Mouse (Mus musculus) embryonic facial prominence, embryonic 15.5 days (tissue): ENCODE results near the gene Card9. TPM values are rescaled to one million over a fixed set of nuclear protein-coding genes. Genes with fewer than 3 reads are reported as not detected.
A peak's percentile ranks its signal among the peaks of the same experiment; 100 is the strongest.

Experiments used
- ATAC-seq: fragments of 200-750 bp; cut with Nextera tagmentation; 2 replicates; pipeline ENCODE4 v1.8.0; 2017; ENCODE audit warnings: low read depth, moderate TSS enrichment; ENCODE audit not compliant: insufficient number of reproducible peaks, low FRiP score, low TSS enrichment
- H3K27ac ChIP-seq: fragments of 300-500 bp; sonication (generic); replicated peaks from 2 replicates; pipeline ENCODE4 v1.5.1; 2015; ENCODE audit warnings: mild to moderate bottlenecking, inconsistent platforms
- H3K27me3 ChIP-seq: fragments of 300-500 bp; sonication (generic); 2 replicates; pipeline ENCODE4 v1.6.1; 2015; ENCODE audit warnings: inconsistent platforms
- H3K36me3 ChIP-seq: fragments of 300-500 bp; sonication (generic); 2 replicates; pipeline ENCODE4 v1.6.1; 2015; ENCODE audit warnings: mild to moderate bottlenecking, inconsistent platforms
- H3K4me1 ChIP-seq: fragments of 300-500 bp; sonication (generic); 2 replicates; pipeline ENCODE4 v1.6.1; 2015; ENCODE audit warnings: inconsistent platforms
- H3K4me2 ChIP-seq: fragments of 300-500 bp; sonication (generic); replicated peaks from 2 replicates; pipeline ENCODE4 v1.6.1; 2015; ENCODE audit warnings: mild to moderate bottlenecking, inconsistent platforms
- H3K4me3 ChIP-seq: fragments of 300-500 bp; sonication (generic); replicated peaks from 2 replicates; pipeline ENCODE4 v1.5.1; 2015; ENCODE audit warnings: mild to moderate bottlenecking, inconsistent platforms
- H3K9ac ChIP-seq: fragments of 300-500 bp; sonication (generic); 2 replicates; pipeline ENCODE4 v1.6.1; 2015; ENCODE audit warnings: inconsistent platforms
- H3K9me3 ChIP-seq: fragments of 300-500 bp; sonication (generic); replicated peaks from 2 replicates; pipeline ENCODE4 v1.6.1; 2016; ENCODE audit warnings: inconsistent platforms
- WGBS: fragments of 180-500 bp; shearing (Covaris S2); methylation state at CpG from one replicate; pipeline ENCODE4 v1.1.7; 2015; 5-methylcytosine and 5-hydroxymethylcytosine counted together
- polyA plus RNA-seq: library from polyadenylated mRNA; unstranded; fragments of >200 nt; fragmentation: Nextera tagmentation; extraction: Ambion mirVana; gene quantifications from 2 replicates; pipeline ENCODE4 v1.2.1, GENCODE M21; 2015

Gene Card9
- polyA plus RNA-seq, 1 experiment from 2014 or later = 1.7 TPM

GRCm38 (mm10) chr2:26315925-26316311 is 44.8 kb downstream of the Card9 start:
- H3K4me1 ChIP-seq = peaks cover 72% of the 10 kb centered on the region
- under 1% methylated on average over 11 of the region's 11 CpGs for WGBS
- H3K9ac ChIP-seq = peak overlapping the region; percentile 94

GRCm38 (mm10) chr2:26315072-26315924 is 45.4 kb downstream of the Card9 start, which contains the start of gene Gpsm1:
Gene Gpsm1, plus strand, starts transcription at chr2:26315515.
- H3K27ac ChIP-seq = peak within 1 kb of the TSS; percentile 98
- peak; percentile 84 for ATAC-seq
- peak within 1 kb of the TSS; percentile 77 for H3K4me2 ChIP-seq
- no peaks in the 10 kb centered on the region for H3K36me3 ChIP-seq
- peak within 1 kb of the TSS; percentile 94 for H3K9ac ChIP-seq
- no peaks in the 10 kb centered on the region for H3K27me3 ChIP-seq
- H3K4me3 ChIP-seq = peak within 1 kb of the TSS; percentile 77
- H3K4me1 ChIP-seq = peaks cover 67% of the 10 kb centered on the region
- WGBS = 0% methylated on average over 64 of the region's 66 CpGs
- no peaks in the 10 kb centered on the region for H3K9me3 ChIP-seq

More at GRCm38 (mm10) chr2:26315925-26316311, 44.8 kb downstream of the Card9 start:
- no peaks in the 10 kb centered on the region for H3K36me3 ChIP-seq
- H3K9me3 ChIP-seq = no peaks in the 10 kb centered on the region
- H3K27me3 ChIP-seq = no peaks in the 10 kb centered on the region
- H3K4me2 ChIP-seq = peak overlapping the region; percentile 77
- H3K4me3 ChIP-seq = peak overlapping the region; percentile 77
- ATAC-seq = peak; percentile 1; the same call in 1 of the 2 replicates
- H3K27ac ChIP-seq = peak overlapping the region; percentile 98

GRCm38 (mm10) chr2:26314281-26315071 is 46.2 kb downstream of the Card9 start:
- Histone ChIP-seq H3K9ac (no peak overlapping the region), H3K4me1 (peaks cover 67% of the 10 kb centered on the region), H3K27ac (peak overlapping the region; percentile 98), H3K4me2 (peak overlapping the region; percentile 77), H3K4me3 (peak overlapping the region; percentile 77), H3K27me3 (no peaks in the 10 kb centered on the region), H3K36me3 (no peaks in the 10 kb centered on the region), H3K9me3 (no peaks in the 10 kb centered on the region)
- 23% methylated on average over 13 of the region's 13 CpGs for WGBS
- ATAC-seq = peak; percentile 48

GRCm38 (mm10) chr2:26313394-26313793 is 47.3 kb downstream of the Card9 start:
- no peak for ATAC-seq
- no peaks in the 10 kb centered on the region for H3K36me3 ChIP-seq
- peak overlapping the region; percentile 98; the same call in 1 of the 2 replicates for H3K27ac ChIP-seq
- H3K4me3 ChIP-seq = no peak overlapping the region
- no peak overlapping the region for H3K4me2 ChIP-seq
- H3K9ac ChIP-seq = no peak overlapping the region
- H3K4me1 ChIP-seq = peaks cover 64% of the 10 kb centered on the region
- WGBS = 85% methylated on average over 1 of the region's 1 CpGs
- H3K27me3 ChIP-seq = no peaks in the 10 kb centered on the region
- no peaks in the 10 kb centered on the region for H3K9me3 ChIP-seq

- no peak overlapping the region for H3K9ac ChIP-seq
- H3K4me3 ChIP-seq = no peak overlapping the region
- WGBS = 64% methylated on average over 2 of the region's 2 CpGs
- ATAC-seq = no peak
- no peaks in the 10 kb centered on the region for H3K9me3 ChIP-seq
- no peaks in the 10 kb centered on the region for H3K36me3 ChIP-seq
- no peak overlapping the region for H3K4me2 ChIP-seq
- H3K27me3 ChIP-seq = no peaks in the 10 kb centered on the region
- H3K4me1 ChIP-seq = peaks cover 58% of the 10 kb centered on the region
- H3K27ac ChIP-seq = no peak overlapping the region
Observed at GRCm38 (mm10) chr2:26312812-26313211, 47.9 kb downstream of the Card9 start.

GRCm38 (mm10) chr2:26311936-26312335 is 48.8 kb downstream of the Card9 start:
- H3K4me3 ChIP-seq = no peak overlapping the region
- H3K4me1 ChIP-seq = peaks cover 50% of the 10 kb centered on the region
- H3K9me3 ChIP-seq = no peaks in the 10 kb centered on the region
- no peaks in the 10 kb centered on the region for H3K27me3 ChIP-seq
- peak overlapping the region; percentile 7; the same call in 1 of the 2 replicates for H3K27ac ChIP-seq
- 57% methylated on average over 5 of the region's 5 CpGs for WGBS
- H3K36me3 ChIP-seq = no peaks in the 10 kb centered on the region
- H3K4me2 ChIP-seq = no peak overlapping the region
- ATAC-seq = no peak
- H3K9ac ChIP-seq = no peak overlapping the region

GRCm38 (mm10) chr2:26309739-26310138 is 51.0 kb downstream of the Card9 start:
- H3K9me3 ChIP-seq = no peaks in the 10 kb centered on the region
- peaks cover 33% of the 10 kb centered on the region for H3K4me1 ChIP-seq
- H3K4me3 ChIP-seq = no peak overlapping the region
- 4% methylated on average over 10 of the region's 10 CpGs for WGBS
- peak overlapping the region; percentile 3; the same call in 1 of the 2 replicates for H3K9ac ChIP-seq
- H3K27me3 ChIP-seq = no peaks in the 10 kb centered on the region
- no peaks in the 10 kb centered on the region for H3K36me3 ChIP-seq
- peak overlapping the region; percentile 92 for H3K27ac ChIP-seq
- ATAC-seq = peak; percentile 90
- H3K4me2 ChIP-seq = 0 out of 2 replicates have a peak overlapping the region, but pooled peaks have one; percentile 12

- no peaks in the 10 kb centered on the region for H3K36me3 ChIP-seq
- 85% methylated on average over 3 of the region's 3 CpGs for WGBS
- ATAC-seq = no peak
- H3K27me3 ChIP-seq = no peaks in the 10 kb centered on the region
- no peak overlapping the region for H3K9ac ChIP-seq
- H3K4me2 ChIP-seq = no peak overlapping the region
- H3K9me3 ChIP-seq = peaks cover 4% of the 10 kb centered on the region; the same call in 1 of the 2 replicates
- no peak overlapping the region for H3K4me3 ChIP-seq
- H3K4me1 ChIP-seq = peaks cover 19% of the 10 kb centered on the region
- H3K27ac ChIP-seq = no peak overlapping the region
Observed at GRCm38 (mm10) chr2:26306702-26307101, 54.0 kb downstream of the Card9 start.

- Histone ChIP-seq H3K9ac (no peak overlapping the region), H3K27me3 (no peaks in the 10 kb centered on the region), H3K36me3 (no peaks in the 10 kb centered on the region), H3K27ac (no peak overlapping the region), H3K4me2 (no peak overlapping the region), H3K9me3 (peaks cover 4% of the 10 kb centered on the region; the same call in 1 of the 2 replicates), H3K4me1 (peaks cover 19% of the 10 kb centered on the region), H3K4me3 (no peak overlapping the region)
- 59% methylated on average over 2 of the region's 2 CpGs for WGBS
- no peak for ATAC-seq
Observed at GRCm38 (mm10) chr2:26305555-26305954, 55.2 kb downstream of the Card9 start.

- ATAC-seq = no peak
- 67% methylated on average over 1 of the region's 1 CpGs for WGBS
- no peak overlapping the region for H3K4me2 ChIP-seq
Observed at GRCm38 (mm10) chr2:26304711-26305110, 56.0 kb downstream of the Card9 start.

More at GRCm38 (mm10) chr2:26304711-26305110, 56.0 kb downstream of the Card9 start:
- H3K4me3 ChIP-seq = no peak overlapping the region
- H3K27me3 ChIP-seq = 0 out of 2 replicates have a peak, but pooled peaks cover 3% of the 10 kb centered on the region
- no peak overlapping the region for H3K27ac ChIP-seq
- no peaks in the 10 kb centered on the region for H3K36me3 ChIP-seq
- H3K9ac ChIP-seq = no peak overlapping the region
- H3K9me3 ChIP-seq = peaks cover 4% of the 10 kb centered on the region; the same call in 1 of the 2 replicates
- peaks cover 22% of the 10 kb centered on the region for H3K4me1 ChIP-seq
